Comparison of ENCODE assay signal across 19 mouse cellular contexts in the genomic region with DNA sequence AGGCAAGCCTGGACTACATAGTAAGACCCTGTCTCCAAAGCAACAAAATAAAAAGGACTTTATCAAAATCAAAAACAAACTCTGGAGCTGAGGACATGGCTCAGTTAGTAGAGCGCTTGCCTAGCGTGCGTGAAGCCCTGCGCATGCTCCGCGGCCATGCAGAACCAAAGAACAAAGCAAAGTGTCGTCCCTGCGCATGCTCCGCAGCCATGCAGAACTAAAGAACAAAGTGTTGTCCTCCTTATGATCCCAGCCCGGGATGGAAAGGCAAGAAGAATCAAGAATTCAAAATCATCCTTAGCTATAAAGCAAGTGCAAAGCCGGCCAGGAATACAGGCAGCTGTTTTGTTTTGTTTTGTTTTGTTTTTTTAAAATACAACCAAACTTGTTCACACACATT. TPM values are rescaled to one million over a fixed set of nuclear protein-coding genes. Genes with fewer than 3 reads are reported as not detected.
DNase-seq lines count a peak whose midpoint lies in the region; ATAC-seq lines count a peak whose summit lies in the region.
"Had no signal": no experiment of that assay in that cellular context is flagged by ENCODE, and none has a peak within 500 bp of the region (broad histone marks: within the 10 kb centered on the region; RNA-seq: fewer than 3 reads in every experiment).

No protein-coding gene starts in this region.

- H3K9ac ChIP-seq in hindbrain, embryonic 16.5 days (ENCODE audit: low read depth, low read length), result no peak overlapping the region
- H3K9ac ChIP-seq in midbrain, embryonic 14.5 days (replicated peaks; ENCODE audit: low read length), result no peak overlapping the region
- H3K9ac ChIP-seq: liver, embryonic 13.5 days had no signal

- H3K4me1 ChIP-seq in hindbrain, embryonic 16.5 days (ENCODE audit: control insufficient read depth, insufficient read depth, low read depth, low read length), result no peaks in the 10 kb centered on the region
- H3K4me1 ChIP-seq in midbrain, embryonic 14.5 days (ENCODE audit: control insufficient read depth, insufficient read depth, low read length), result peaks cover 12% of the 10 kb centered on the region

- no peak overlapping the region for H3K4me3 ChIP-seq in hindbrain, embryonic 16.5 days (ENCODE audit: low read length)
- H3K4me3 ChIP-seq in midbrain, embryonic 14.5 days (replicated peaks; ENCODE audit: low read depth, low read length), result no peak overlapping the region
- H3K4me3 ChIP-seq: limb, embryonic 10.5 days; liver, embryonic 13.5 days; megakaryocyte, embryonic 14.5 days had no signal

- no peak for ATAC-seq in hindbrain, embryonic 16.5 days
- ATAC-seq in midbrain, embryonic 14.5 days (ENCODE audit: low FRiP score, low TSS enrichment), result no peak
- no peak for ATAC-seq in granulocyte monocyte progenitor cell, adult 5-6 weeks (replicated peaks; ENCODE audit: poor library complexity, severe bottlenecking)
- ATAC-seq: forebrain, embryonic 16.5 days; inflammation-experienced regulatory T-cells, adult 6 months had no signal

- WGBS in hindbrain, embryonic 16.5 days, result 51% methylated on average over 11 of the region's 11 CpGs
- WGBS in midbrain, embryonic 14.5 days, result 30% methylated on average over 11 of the region's 11 CpGs

- peak overlapping the region; percentile 31 for H3K4me2 ChIP-seq in hindbrain, embryonic 16.5 days (ENCODE audit: low read length)
- peak overlapping the region; percentile 25 for H3K4me2 ChIP-seq in midbrain, embryonic 14.5 days (ENCODE audit: low read length)

- no peaks in the 10 kb centered on the region for H3K27me3 ChIP-seq in hindbrain, embryonic 16.5 days (replicated peaks; ENCODE audit: control insufficient read depth, insufficient read depth, low read length)
- no peaks in the 10 kb centered on the region for H3K27me3 ChIP-seq in midbrain, embryonic 14.5 days (ENCODE audit: control insufficient read depth, insufficient read depth, low read length)
- H3K27me3 ChIP-seq: liver, embryonic 13.5 days; megakaryocyte, embryonic 14.5 days had no signal

- H3K27ac ChIP-seq in hindbrain, embryonic 16.5 days (ENCODE audit: low read depth, low read length), result no peak overlapping the region
- H3K27ac ChIP-seq in midbrain, embryonic 14.5 days (replicated peaks; ENCODE audit: low read depth, low read length), result no peak overlapping the region
- H3K27ac ChIP-seq: limb, embryonic 10.5 days; liver, embryonic 13.5 days had no signal

- H3K9me3 ChIP-seq in hindbrain, embryonic 16.5 days (ENCODE audit: control insufficient read depth, low read length), result no peaks in the 10 kb centered on the region
- no peaks in the 10 kb centered on the region for H3K9me3 ChIP-seq in midbrain, embryonic 14.5 days (ENCODE audit: control insufficient read depth, low read length)
- H3K9me3 ChIP-seq: limb, embryonic 10.5 days; liver, embryonic 13.5 days; megakaryocyte, embryonic 14.5 days had no signal

- DNase-seq in embryo, embryonic 11 days, result peak; percentile 31
- DNase-seq in embryo, embryonic 9.5 days (ENCODE audit: extremely low spot score), result no peak
- DNase-seq in ES-CJ7 (ENCODE audit: low read depth, low spot score), result peak; percentile 73
- DNase-seq in midbrain, embryonic 14.5 days, result peak; percentile 77
- DNase-seq in spleen, postnatal 14 days (ENCODE audit: low spot score in 2 of 2), result no peak
- DNase-seq in urinary bladder, postnatal 25 days (ENCODE audit: low spot score), result no peak
- DNase-seq: adrenal gland, adult 8-10 months; cerebellum, adult 18-20 months; liver, embryonic 13.5 days; right cerebral cortex, postnatal 14 days had no signal

- no peaks in the 10 kb centered on the region for H3K36me3 ChIP-seq in hindbrain, embryonic 16.5 days (ENCODE audit: control insufficient read depth, insufficient read depth, low read length)
- no peaks in the 10 kb centered on the region for H3K36me3 ChIP-seq in midbrain, embryonic 14.5 days (ENCODE audit: control insufficient read depth, insufficient read depth, low read length)

RNA-seq across cellular contexts. Expression of a gene that starts 32.8 kb away (rescaled TPM):
- polyA plus RNA-seq in hindbrain, embryonic 16.5 days (2015; fragmentation: Nextera tagmentation; extraction: Ambion mirVana), result not detected in 2 replicates
- polyA plus RNA-seq in midbrain, embryonic 14.5 days (2014; fragmentation: Nextera tagmentation; extraction: Ambion mirVana), result not detected in 2 replicates
- 41.1 and 69.5 TPM in 2 replicates for total RNA-seq in granulocyte monocyte progenitor cell, adult 5-6 weeks (2014; fragmentation: Nextera tagmentation)
- total RNA-seq in granulocyte monocyte progenitor cell, adult 5-6 weeks (2017), result 53.2 and 60.5 TPM in 2 replicates
- total RNA-seq: gastrocnemius, adult 18-20 months; heart, adult 18-20 months; layer of hippocampus, postnatal 25 days had no signal

Comparison
In these comparisons a context has a peak if more than half of its experiments do, and no peak if none do; other contexts are left out.
1. DNase-seq: peak in embryo, embryonic 11 days (single experiment), ES-CJ7 (single experiment) and midbrain, embryonic 14.5 days (single experiment); none in embryo, embryonic 9.5 days (single experiment), spleen, postnatal 14 days (0 of 2) and urinary bladder, postnatal 25 days (single experiment).